Mouse (Mus musculus): ENCODE measurements at regions not wholly inside any gene's neighbourhood (a gene's known extent, or its start where the extent isn't known, plus 50 kb on each side); places are given as distances from the start of the nearest gene placed in this dataset.

GRCm38 (mm10) chr5:39144225-39144624 is 267.6 kb upstream of the Clnk start:
- Histone ChIP-seq H3K9me3 (replicated peaks; ENCODE audit: control insufficient read depth, low read length) (no peaks in the 10 kb centered on the region), H3K4me3 (ENCODE audit: low read depth, low read length) (no peak overlapping the region), H3K27me3 (ENCODE audit: control insufficient read depth, insufficient read depth, low read length) (no peaks in the 10 kb centered on the region), H3K4me2 (no peak overlapping the region), H3K4me1 (ENCODE audit: control insufficient read depth, insufficient read depth, low read length) (no peaks in the 10 kb centered on the region), H3K36me3 (ENCODE audit: control insufficient read depth, insufficient read depth, low read length) (no peaks in the 10 kb centered on the region), H3K27ac (ENCODE audit: low read depth, low read length) (no peak overlapping the region), H3K9ac (ENCODE audit: low read depth, low read length) (no peak overlapping the region)
- 84% methylated on average over 10 of the region's 10 CpGs for WGBS (ENCODE audit: insufficient replicate concordance)
- ATAC-seq (replicated peaks; ENCODE audit: insufficient number of reproducible peaks, low FRiP score, low TSS enrichment): no peak

GRCm38 (mm10) chr5:39143648-39144047 is 267.0 kb upstream of the Clnk start:
- no peak overlapping the region for H3K4me2 ChIP-seq
- ATAC-seq (replicated peaks; ENCODE audit: insufficient number of reproducible peaks, low FRiP score, low TSS enrichment): no peak
- 45% methylated on average over 4 of the region's 4 CpGs for WGBS (ENCODE audit: insufficient replicate concordance)
- H3K36me3 ChIP-seq (ENCODE audit: control insufficient read depth, insufficient read depth, low read length): no peaks in the 10 kb centered on the region
- H3K4me1 ChIP-seq (ENCODE audit: control insufficient read depth, insufficient read depth, low read length): no peaks in the 10 kb centered on the region
- H3K27ac ChIP-seq (ENCODE audit: low read depth, low read length): no peak overlapping the region
- H3K9ac ChIP-seq (ENCODE audit: low read depth, low read length): no peak overlapping the region
- H3K27me3 ChIP-seq (ENCODE audit: control insufficient read depth, insufficient read depth, low read length): no peaks in the 10 kb centered on the region
- no peak overlapping the region for H3K4me3 ChIP-seq (ENCODE audit: low read depth, low read length)
- no peaks in the 10 kb centered on the region for H3K9me3 ChIP-seq (replicated peaks; ENCODE audit: control insufficient read depth, low read length)

GRCm38 (mm10) chr5:39138375-39138774 is 261.8 kb upstream of the Clnk start:
- H3K27me3 ChIP-seq (ENCODE audit: control insufficient read depth, insufficient read depth, low read length): no peaks in the 10 kb centered on the region
- H3K4me3 ChIP-seq (ENCODE audit: low read depth, low read length): no peak overlapping the region
- H3K36me3 ChIP-seq (ENCODE audit: control insufficient read depth, insufficient read depth, low read length): no peaks in the 10 kb centered on the region
- H3K9me3 ChIP-seq (replicated peaks; ENCODE audit: control insufficient read depth, low read length): no peaks in the 10 kb centered on the region
- H3K27ac ChIP-seq (ENCODE audit: low read depth, low read length): no peak overlapping the region
- no peaks in the 10 kb centered on the region for H3K4me1 ChIP-seq (ENCODE audit: control insufficient read depth, insufficient read depth, low read length)
- H3K9ac ChIP-seq (ENCODE audit: low read depth, low read length): no peak overlapping the region
- 79% methylated on average over 3 of the region's 3 CpGs for WGBS (ENCODE audit: insufficient replicate concordance)
- no peak overlapping the region for H3K4me2 ChIP-seq
- no peak for ATAC-seq (replicated peaks; ENCODE audit: insufficient number of reproducible peaks, low FRiP score, low TSS enrichment)

GRCm38 (mm10) chr5:39128931-39129330 is 252.3 kb upstream of the Clnk start:
- Histone ChIP-seq H3K9me3 (replicated peaks; ENCODE audit: control insufficient read depth, low read length) (no peaks in the 10 kb centered on the region), H3K36me3 (ENCODE audit: control insufficient read depth, insufficient read depth, low read length) (no peaks in the 10 kb centered on the region), H3K27ac (ENCODE audit: low read depth, low read length) (no peak overlapping the region), H3K4me1 (ENCODE audit: control insufficient read depth, insufficient read depth, low read length) (no peaks in the 10 kb centered on the region), H3K9ac (ENCODE audit: low read depth, low read length) (no peak overlapping the region), H3K4me2 (no peak overlapping the region), H3K27me3 (ENCODE audit: control insufficient read depth, insufficient read depth, low read length) (no peaks in the 10 kb centered on the region), H3K4me3 (ENCODE audit: low read depth, low read length) (no peak overlapping the region)
- ATAC-seq (replicated peaks; ENCODE audit: insufficient number of reproducible peaks, low FRiP score, low TSS enrichment): no peak

GRCm38 (mm10) chr5:39126833-39127232 is 250.2 kb upstream of the Clnk start:
- H3K4me1 ChIP-seq (ENCODE audit: control insufficient read depth, insufficient read depth, low read length): no peaks in the 10 kb centered on the region
- H3K9ac ChIP-seq (ENCODE audit: low read depth, low read length): no peak overlapping the region
- no peak for ATAC-seq (replicated peaks; ENCODE audit: insufficient number of reproducible peaks, low FRiP score, low TSS enrichment)
- H3K27me3 ChIP-seq (ENCODE audit: control insufficient read depth, insufficient read depth, low read length): no peaks in the 10 kb centered on the region
- no peak overlapping the region for H3K27ac ChIP-seq (ENCODE audit: low read depth, low read length)
- H3K4me3 ChIP-seq (ENCODE audit: low read depth, low read length): no peak overlapping the region
- WGBS (ENCODE audit: insufficient replicate concordance): 74% methylated on average over 4 of the region's 4 CpGs
- no peaks in the 10 kb centered on the region for H3K9me3 ChIP-seq (replicated peaks; ENCODE audit: control insufficient read depth, low read length)
- H3K36me3 ChIP-seq (ENCODE audit: control insufficient read depth, insufficient read depth, low read length): no peaks in the 10 kb centered on the region
- H3K4me2 ChIP-seq: no peak overlapping the region

GRCm38 (mm10) chr5:39126270-39126691 is 249.7 kb upstream of the Clnk start:
- Histone ChIP-seq H3K4me2 (no peak overlapping the region), H3K27ac (ENCODE audit: low read depth, low read length) (no peak overlapping the region), H3K36me3 (ENCODE audit: control insufficient read depth, insufficient read depth, low read length) (no peaks in the 10 kb centered on the region), H3K9me3 (replicated peaks; ENCODE audit: control insufficient read depth, low read length) (no peaks in the 10 kb centered on the region), H3K27me3 (ENCODE audit: control insufficient read depth, insufficient read depth, low read length) (no peaks in the 10 kb centered on the region), H3K4me3 (ENCODE audit: low read depth, low read length) (no peak overlapping the region), H3K9ac (ENCODE audit: low read depth, low read length) (no peak overlapping the region), H3K4me1 (ENCODE audit: control insufficient read depth, insufficient read depth, low read length) (no peaks in the 10 kb centered on the region)
- 76% methylated on average over 2 of the region's 2 CpGs for WGBS (ENCODE audit: insufficient replicate concordance)
- ATAC-seq (replicated peaks; ENCODE audit: insufficient number of reproducible peaks, low FRiP score, low TSS enrichment): no peak

GRCm38 (mm10) chr5:39110336-39110735 is 233.7 kb upstream of the Clnk start:
- Histone ChIP-seq H3K9ac (ENCODE audit: low read depth, low read length) (no peak overlapping the region), H3K27me3 (ENCODE audit: control insufficient read depth, insufficient read depth, low read length) (no peaks in the 10 kb centered on the region), H3K27ac (ENCODE audit: low read depth, low read length) (no peak overlapping the region), H3K36me3 (ENCODE audit: control insufficient read depth, insufficient read depth, low read length) (no peaks in the 10 kb centered on the region), H3K4me2 (no peak overlapping the region), H3K4me3 (ENCODE audit: low read depth, low read length) (no peak overlapping the region), H3K4me1 (ENCODE audit: control insufficient read depth, insufficient read depth, low read length) (no peaks in the 10 kb centered on the region), H3K9me3 (replicated peaks; ENCODE audit: control insufficient read depth, low read length) (no peaks in the 10 kb centered on the region)
- WGBS (ENCODE audit: insufficient replicate concordance): 67% methylated on average over 1 of the region's 1 CpGs
- no peak for ATAC-seq (replicated peaks; ENCODE audit: insufficient number of reproducible peaks, low FRiP score, low TSS enrichment)

GRCm38 (mm10) chr5:39109526-39109925 is 232.9 kb upstream of the Clnk start:
- Histone ChIP-seq H3K4me1 (ENCODE audit: control insufficient read depth, insufficient read depth, low read length) (no peaks in the 10 kb centered on the region), H3K27me3 (ENCODE audit: control insufficient read depth, insufficient read depth, low read length) (no peaks in the 10 kb centered on the region), H3K36me3 (ENCODE audit: control insufficient read depth, insufficient read depth, low read length) (no peaks in the 10 kb centered on the region), H3K4me3 (ENCODE audit: low read depth, low read length) (no peak overlapping the region), H3K9ac (ENCODE audit: low read depth, low read length) (no peak overlapping the region), H3K4me2 (no peak overlapping the region), H3K27ac (ENCODE audit: low read depth, low read length) (no peak overlapping the region), H3K9me3 (replicated peaks; ENCODE audit: control insufficient read depth, low read length) (no peaks in the 10 kb centered on the region)
- WGBS (ENCODE audit: insufficient replicate concordance): 80% methylated on average over 3 of the region's 3 CpGs
- no peak for ATAC-seq (replicated peaks; ENCODE audit: insufficient number of reproducible peaks, low FRiP score, low TSS enrichment)

- 48% methylated on average over 5 of the region's 5 CpGs for WGBS (ENCODE audit: insufficient replicate concordance)
- Histone ChIP-seq H3K9ac (ENCODE audit: low read depth, low read length) (no peak overlapping the region), H3K36me3 (ENCODE audit: control insufficient read depth, insufficient read depth, low read length) (no peaks in the 10 kb centered on the region), H3K4me3 (ENCODE audit: low read depth, low read length) (no peak overlapping the region), H3K4me1 (ENCODE audit: control insufficient read depth, insufficient read depth, low read length) (no peaks in the 10 kb centered on the region), H3K4me2 (no peak overlapping the region), H3K27ac (ENCODE audit: low read depth, low read length) (no peak overlapping the region), H3K27me3 (ENCODE audit: control insufficient read depth, insufficient read depth, low read length) (no peaks in the 10 kb centered on the region), H3K9me3 (replicated peaks; ENCODE audit: control insufficient read depth, low read length) (no peaks in the 10 kb centered on the region)
- no peak for ATAC-seq (replicated peaks; ENCODE audit: insufficient number of reproducible peaks, low FRiP score, low TSS enrichment)
Observed at GRCm38 (mm10) chr5:39099113-39099512, 222.5 kb upstream of the Clnk start.
